In genomic region chr1:121803338-121803737, GRCm38 (mm10) we compare ENCODE assay signal across 18 mouse cellular contexts.
DNase-seq lines count a peak whose midpoint lies in the region; ATAC-seq and TF ChIP-seq lines count a peak whose summit lies in the region.
"Had no signal": no experiment of that assay in that cellular context is flagged by ENCODE, and none has a peak within 500 bp of the region (broad histone marks: within the 10 kb centered on the region; RNA-seq: fewer than 3 reads in every experiment).

No protein-coding gene starts in this region.

- TF ChIP-seq POLR2A in thymus, adult 2 months (IDR thresholded peaks at IDR 0.05; ENCODE audit: control insufficient read depth, extremely low read depth, insufficient read depth, low read length, poor library complexity), result no peak

- no peaks in the 10 kb centered on the region for H3K36me3 ChIP-seq in heart, embryonic 12.5 days
- no peaks in the 10 kb centered on the region for H3K36me3 ChIP-seq in thymus, adult 2 months (ENCODE audit: control insufficient read depth, insufficient read depth, low read length)
- no peaks in the 10 kb centered on the region for H3K36me3 ChIP-seq in stomach, postnatal 0 days (ENCODE audit: control insufficient read depth, insufficient read depth, low read length)
- H3K36me3 ChIP-seq: heart, embryonic 15.5 days; hindbrain, embryonic 12.5 days; limb, embryonic 10.5 days; liver, embryonic 13.5 days; midbrain, embryonic 10.5 days had no signal

- H3K9me3 ChIP-seq in heart, embryonic 12.5 days (replicated peaks), result peaks cover 6% of the 10 kb centered on the region; the same call in 1 of the 2 replicates
- no peaks in the 10 kb centered on the region for H3K9me3 ChIP-seq in stomach, postnatal 0 days (ENCODE audit: control insufficient read depth, low read length)
- H3K9me3 ChIP-seq: heart, embryonic 15.5 days; hindbrain, embryonic 12.5 days; limb, embryonic 10.5 days; midbrain, embryonic 10.5 days had no signal

- no peak for TF ChIP-seq CTCF in thymus, adult 2 months (IDR thresholded peaks at IDR 0.05; ENCODE audit: borderline replicate concordance, control insufficient read depth, extremely low read depth, insufficient read depth, low read length, poor library complexity)
- TF ChIP-seq CTCF in stomach, postnatal 0 days (IDR thresholded peaks at IDR 0.05; ENCODE audit: low read depth), result 0 out of 2 replicates have a peak, but pooled peaks have one; percentile 19

- no peak overlapping the region for H3K4me3 ChIP-seq in heart, embryonic 12.5 days
- H3K4me3 ChIP-seq in thymus, adult 2 months (ENCODE audit: control insufficient read depth, insufficient read depth, low read length), result no peak overlapping the region
- no peak overlapping the region for H3K4me3 ChIP-seq in stomach, postnatal 0 days (ENCODE audit: low read depth, low read length)
- H3K4me3 ChIP-seq: forebrain, embryonic 13.5 days; heart, embryonic 15.5 days; hindbrain, embryonic 12.5 days; limb, embryonic 10.5 days; liver, embryonic 13.5 days; midbrain, embryonic 10.5 days had no signal

- H3K27ac ChIP-seq in heart, embryonic 12.5 days (ENCODE audit: poor library complexity, severe bottlenecking), result no peak overlapping the region
- no peak overlapping the region for H3K27ac ChIP-seq in thymus, adult 2 months (ENCODE audit: control insufficient read depth, insufficient read depth, low read length)
- H3K27ac ChIP-seq in stomach, postnatal 0 days (replicated peaks), result no peak overlapping the region
- H3K27ac ChIP-seq: forebrain, embryonic 13.5 days; heart, embryonic 15.5 days; hindbrain, embryonic 12.5 days; limb, embryonic 10.5 days; liver, embryonic 13.5 days; midbrain, embryonic 10.5 days had no signal

- H3K4me1 ChIP-seq in heart, embryonic 12.5 days (replicated peaks), result no peaks in the 10 kb centered on the region
- H3K4me1 ChIP-seq in thymus, adult 2 months (replicated peaks; ENCODE audit: control insufficient read depth, insufficient read depth, low read length), result no peaks in the 10 kb centered on the region
- no peaks in the 10 kb centered on the region for H3K4me1 ChIP-seq in stomach, postnatal 0 days (replicated peaks; ENCODE audit: control insufficient read depth, insufficient read depth)
- H3K4me1 ChIP-seq: forebrain, embryonic 13.5 days; heart, embryonic 15.5 days; hindbrain, embryonic 12.5 days; limb, embryonic 10.5 days; liver, embryonic 13.5 days; midbrain, embryonic 10.5 days had no signal

- 54% methylated on average over 2 of the region's 2 CpGs for WGBS in heart, embryonic 12.5 days
- 46% methylated on average over 2 of the region's 2 CpGs for WGBS in thymus, adult 2 months
- 61% methylated on average over 2 of the region's 2 CpGs for WGBS in stomach, postnatal 0 days

- no peak for ATAC-seq in heart, embryonic 12.5 days (ENCODE audit: insufficient number of reproducible peaks, low FRiP score)
- ATAC-seq in stomach, postnatal 0 days (ENCODE audit: low FRiP score, low TSS enrichment), result no peak
- ATAC-seq: forebrain, embryonic 13.5 days had no signal

- peak; percentile 85 for DNase-seq in heart, adult 11 months
- peak; percentile 10 for DNase-seq in thymus, adult 2 months
- no peak for DNase-seq in thymus, adult 18-20 months
- DNase-seq in stomach, postnatal 0 days (ENCODE audit: low spot score), result no peak
- DNase-seq in heart, postnatal 14 days, result no peak
- DNase-seq in neural tube, embryonic 10.5 days (ENCODE audit: extremely low spot score, low spot score), result no peak
- DNase-seq: cerebellum, adult 18-20 months; kidney, adult 18-20 months; layer of hippocampus, postnatal 36 days; liver, embryonic 13.5 days; right cerebral cortex, adult 18-20 months; spleen, adult 18-20 months had no signal

- intact Hi-C loops in heart, postnatal 14 days (cut with DNase I), result no loop called here

- H3K4me2 ChIP-seq in heart, embryonic 12.5 days, result no peak overlapping the region
- no peak overlapping the region for H3K4me2 ChIP-seq in stomach, postnatal 0 days (replicated peaks; ENCODE audit: low read depth)
- H3K4me2 ChIP-seq: forebrain, embryonic 13.5 days; heart, embryonic 15.5 days; hindbrain, embryonic 12.5 days; liver, embryonic 13.5 days had no signal

- H3K9ac ChIP-seq in heart, embryonic 12.5 days, result no peak overlapping the region
- no peak overlapping the region for H3K9ac ChIP-seq in stomach, postnatal 0 days (ENCODE audit: low read length)
- H3K9ac ChIP-seq: forebrain, embryonic 13.5 days; heart, embryonic 15.5 days; hindbrain, embryonic 12.5 days; liver, embryonic 13.5 days had no signal

- no peak for TF ChIP-seq EP300 in stomach, postnatal 0 days (optimal IDR thresholded peaks at IDR 0.05)

- no peaks in the 10 kb centered on the region for H3K27me3 ChIP-seq in heart, embryonic 12.5 days (replicated peaks)
- no peaks in the 10 kb centered on the region for H3K27me3 ChIP-seq in thymus, adult 2 months (ENCODE audit: control insufficient read depth, insufficient read depth, low read length)
- H3K27me3 ChIP-seq in stomach, postnatal 0 days (ENCODE audit: control insufficient read depth, insufficient read depth, low read length), result no peaks in the 10 kb centered on the region
- H3K27me3 ChIP-seq: forebrain, embryonic 13.5 days; heart, embryonic 15.5 days; hindbrain, embryonic 12.5 days; liver, embryonic 13.5 days had no signal

Comparison
In these comparisons a context has a peak if more than half of its experiments do, and no peak if none do; other contexts are left out.
1. DNase-seq: peak in heart, adult 11 months (single experiment) and thymus, adult 2 months (single experiment); none in thymus, adult 18-20 months (0 of 2), stomach, postnatal 0 days (single experiment), heart, postnatal 14 days (0 of 2) and neural tube, embryonic 10.5 days (single experiment).